Mouse (Mus musculus): ENCODE measurements around the gene Emcn. TPM values are rescaled to one million over a fixed set of nuclear protein-coding genes. Genes with fewer than 3 reads are reported as not detected.

The Emcn gene
- under 1 TPM in 1 of 2 experiments, not detected in 1; 0.11 TPM for polyA plus RNA-seq (2012; fragmentation: generic; extraction: Trizol)

DNA sequence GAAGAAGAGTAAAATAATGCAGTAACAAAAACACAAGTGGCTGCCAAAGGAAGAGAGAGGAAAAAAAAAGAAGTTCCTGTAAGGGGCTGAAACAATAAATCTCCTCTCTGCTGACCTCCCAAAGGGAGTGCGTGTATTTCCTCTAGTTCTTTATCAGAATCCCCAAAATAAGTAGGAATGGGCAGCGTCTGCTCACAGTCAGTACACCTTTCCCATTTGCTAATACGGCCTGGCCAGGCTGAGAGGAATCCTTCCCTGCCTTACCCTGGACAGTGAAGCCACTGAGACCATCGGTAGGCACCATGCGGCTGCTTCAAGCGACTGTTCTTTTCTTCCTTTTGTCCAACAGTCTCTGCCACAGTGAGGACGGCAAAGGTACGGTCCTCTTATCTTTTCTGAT, at the start of gene Emcn:
Emcn (plus strand) TSS at position 130 of the 400 bp plus-strand sequence.

Measured in C3H10T1/2 (cell line).